In the genomic region with DNA sequence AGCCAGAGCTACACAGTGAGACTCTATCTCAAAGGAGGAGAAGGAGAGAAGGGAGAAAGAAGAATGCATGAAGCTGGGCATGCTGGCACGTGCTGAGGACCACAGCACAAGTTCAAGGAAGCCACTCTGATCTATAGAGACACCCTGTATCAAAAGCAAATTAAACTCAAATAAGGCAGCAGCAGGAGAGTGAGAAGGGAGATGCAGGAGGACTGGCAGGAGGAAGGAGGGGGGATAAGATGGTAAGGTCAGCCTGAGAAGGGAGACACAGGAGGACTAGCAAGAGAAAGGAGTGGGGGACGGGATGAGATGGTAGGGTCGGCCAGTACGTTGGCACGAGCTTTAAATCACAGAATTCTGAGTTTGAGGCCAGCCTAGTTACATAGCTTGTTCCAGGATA, we compare ENCODE assay signal across 26 mouse cellular contexts.
"Had no signal": no experiment of that assay in that cellular context is flagged by ENCODE, and none has a peak within 500 bp of the region (broad histone marks: within the 10 kb centered on the region; RNA-seq: fewer than 3 reads in every experiment).

No protein-coding gene starts in this region.

- ATAC-seq: hindbrain, embryonic 16.5 days; inflammation-experienced regulatory T-cells, adult 6 months; intestine, embryonic 15.5 days; intestine, postnatal 0 days had no signal

- H3K9me3 ChIP-seq: heart, embryonic 13.5 days; hindbrain, embryonic 10.5 days; hindbrain, embryonic 12.5 days; intestine, embryonic 15.5 days; limb, embryonic 13.5 days; limb, embryonic 15.5 days had no signal

- H3K4me1 ChIP-seq: heart, embryonic 15.5 days; intestine, embryonic 15.5 days; limb, embryonic 13.5 days; limb, embryonic 15.5 days had no signal

- H3K27ac ChIP-seq: gastrocnemius, adult 2 months; heart, embryonic 13.5 days; heart, embryonic 15.5 days; hindbrain, embryonic 10.5 days; hindbrain, embryonic 12.5 days; hindbrain, embryonic 14.5 days; intestine, embryonic 15.5 days; left cerebral cortex, adult 2 months; limb, embryonic 13.5 days; limb, embryonic 15.5 days; liver, embryonic 14.5 days had no signal

- H3K4me2 ChIP-seq: heart, embryonic 11.5 days; heart, embryonic 13.5 days; heart, embryonic 15.5 days; hindbrain, embryonic 12.5 days; hindbrain, embryonic 14.5 days; intestine, embryonic 15.5 days; limb, embryonic 13.5 days; limb, embryonic 15.5 days had no signal

- H3K27me3 ChIP-seq: heart, embryonic 13.5 days; heart, embryonic 15.5 days; hindbrain, embryonic 12.5 days; intestine, embryonic 15.5 days; limb, embryonic 13.5 days; limb, embryonic 15.5 days had no signal

- H3K4me3 ChIP-seq: gastrocnemius, adult 2 months; heart, embryonic 13.5 days; heart, embryonic 15.5 days; hindbrain, embryonic 10.5 days; hindbrain, embryonic 12.5 days; intestine, embryonic 15.5 days; layer of hippocampus, adult 2 months; left cerebral cortex, adult 2 months; limb, embryonic 13.5 days; limb, embryonic 15.5 days had no signal

- H3K9ac ChIP-seq: heart, embryonic 13.5 days; heart, embryonic 15.5 days; hindbrain, embryonic 12.5 days; hindbrain, embryonic 14.5 days; intestine, embryonic 15.5 days; limb, embryonic 13.5 days; limb, embryonic 15.5 days; liver, embryonic 14.5 days had no signal

- DNase-seq: gastrocnemius, adult 2 months; gastrocnemius, postnatal 10 days; gastrocnemius, postnatal 25 days; heart, postnatal 4 days; kidney, adult 18-20 months; kidney, adult 8-10 months; kidney, postnatal 10 days; kidney, postnatal 25 days; kidney, postnatal 4 days; left cerebral cortex, postnatal 4 days; lung, adult 18-20 months had no signal
